Mouse (Mus musculus) heart, postnatal 14 days (tissue): Measurements from ENCODE around the gene Rpgr. TPM values are rescaled to one million over a fixed set of nuclear protein-coding genes. Genes with fewer than 3 reads are reported as not detected.

Experiments
- DNase-seq, 2 experiments: peaks; one replicate each; pipeline ENCODE4 v3.0.0; 2021 to 2022
- intact Hi-C: fragments of 180-260 bp; cut with DNase I; formaldehyde crosslinking; loops from one replicate; pipeline ENCODE4 v1.15.1; 2025
- long read RNA-seq, 2 experiments: library from polyadenylated mRNA; stranded (forward); transcript quantifications; one replicate each; pipeline ENCODE4 v2.0.0; 2021
- total RNA-seq, 2 experiments: library from RNA; stranded (reverse); gene quantifications; 2 replicates each; pipeline ENCODE4 v1.2.3; 2021

The Rpgr gene
- 1 to 10 TPM; 3.5 to 4.3 TPM for total RNA-seq
- long read RNA-seq, experiment 1, partial matches to known transcripts, result 0 of 2 reads
- long read RNA-seq, experiment 1, other reads (novel, unspliced or antisense), result 2 of 2 reads
- long read RNA-seq, experiment 2, partial matches to known transcripts, result 0 of 4 reads
- long read RNA-seq, experiment 2, other reads (novel, unspliced or antisense), result 1 of 4 reads

GRCm38 (mm10) chrX:10216410-10216949, at the start of gene Rpgr:
Rpgr (minus strand) TSS chrX:10216920.
- intact Hi-C loops, result no loop called here
- DNase-seq, result peak; percentile 89 to 90

GRCm38 (mm10) chrX:10258260-10258659, 41.5 kb upstream of the Rpgr start:
- DNase-seq, result no peak
- intact Hi-C loops, result loop anchor here (5.0 kb wide), 1 partner anchor 229 kb away; the partner anchor contains the start of gene Tspan7

GRCm38 (mm10) chrX:10257774-10258173, 41.1 kb upstream of the Rpgr start:
- intact Hi-C loops, result loop anchor here (5.0 kb wide), 1 partner anchor 230 kb away; the partner anchor contains the start of gene Tspan7
- no peak for DNase-seq

- intact Hi-C loops, result no loop called here
- no peak for DNase-seq
These were observed 35.3 kb upstream of the Rpgr start, which contains the start of gene Otc for GRCm38 (mm10) chrX:10251852-10252504. Otc (plus strand) TSS chrX:10252305.

GRCm38 (mm10) chrX:10251357-10251756, 34.6 kb upstream of the Rpgr start:
- DNase-seq, result no peak

DNA sequence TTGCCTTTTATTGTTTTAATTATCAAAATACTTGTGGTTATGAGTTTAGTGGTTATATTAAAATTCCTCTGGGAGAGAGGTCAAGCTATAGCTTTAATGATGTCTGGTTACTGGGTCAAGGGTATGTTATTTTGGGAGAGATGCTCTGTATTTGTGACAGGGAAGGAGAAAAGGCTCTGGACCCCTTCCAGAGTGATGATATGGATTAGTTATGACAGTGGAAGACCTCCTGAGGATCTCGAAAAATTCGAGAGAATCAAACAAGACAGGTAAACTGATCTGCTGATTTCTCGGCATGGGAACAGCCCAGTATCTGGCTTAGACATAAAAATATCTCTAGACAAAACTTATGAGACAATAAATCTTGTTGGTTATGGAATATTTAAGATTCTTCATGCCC, 27.2 kb upstream of the Rpgr start:
- DNase-seq, result no peak
- intact Hi-C loops, result no loop called here

More at GRCm38 (mm10) chrX:10251357-10251756, 34.6 kb upstream of the Rpgr start:
- intact Hi-C loops, result no loop called here

DNA sequence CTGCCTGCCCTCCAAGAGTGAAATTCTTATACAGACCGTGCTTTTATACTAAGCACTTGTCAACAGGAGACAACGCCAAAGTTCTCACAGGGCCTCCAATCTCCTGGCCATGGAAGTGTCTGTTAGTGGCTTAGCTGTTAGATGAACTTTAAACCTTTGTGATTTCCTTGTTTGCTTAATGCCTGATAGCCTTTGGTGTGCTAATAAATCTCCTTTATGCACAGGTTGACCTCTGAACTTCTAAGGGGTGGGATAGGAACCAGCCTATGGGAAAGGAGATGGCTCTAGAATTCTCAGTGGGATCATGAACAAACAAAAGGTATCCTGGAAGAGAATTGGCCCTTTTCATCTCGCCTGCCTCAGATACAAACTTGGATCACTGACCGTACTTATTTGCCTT, 22.8 kb upstream of the Rpgr start:
- intact Hi-C loops, result loop anchor here (5.0 kb wide), 1 partner anchor 338 kb away; no protein-coding TSS in a partner anchor

GRCm38 (mm10) chrX:10234617-10235016, 17.9 kb upstream of the Rpgr start:
- no peak for DNase-seq
- intact Hi-C loops, result loop anchor here (5.0 kb wide), 1 partner anchor 343 kb away; no protein-coding TSS in a partner anchor

More for the DNA sequence above, 22.8 kb upstream of the Rpgr start:
- DNase-seq, result no peak

DNA sequence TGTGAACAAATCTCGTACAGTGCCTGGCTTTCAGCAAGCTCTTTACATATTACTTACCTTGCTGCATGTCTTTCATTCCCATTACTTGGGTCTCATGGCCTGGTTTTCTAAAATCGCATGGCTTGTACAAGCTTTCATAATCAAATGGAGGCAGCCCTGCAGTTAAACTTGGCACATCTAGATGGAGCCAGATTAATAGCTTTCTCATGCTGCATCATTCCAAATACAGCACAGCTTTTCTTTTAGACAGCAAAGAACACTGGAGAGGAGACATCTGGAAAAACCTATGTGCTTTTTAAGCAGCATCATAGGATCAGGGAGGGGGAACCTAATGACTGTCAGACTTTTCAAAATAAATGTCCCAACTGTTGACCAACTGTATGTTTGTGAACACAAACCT, 16.3 kb upstream of the Rpgr start:
- intact Hi-C loops, result no loop called here
- DNase-seq, result no peak

DNA sequence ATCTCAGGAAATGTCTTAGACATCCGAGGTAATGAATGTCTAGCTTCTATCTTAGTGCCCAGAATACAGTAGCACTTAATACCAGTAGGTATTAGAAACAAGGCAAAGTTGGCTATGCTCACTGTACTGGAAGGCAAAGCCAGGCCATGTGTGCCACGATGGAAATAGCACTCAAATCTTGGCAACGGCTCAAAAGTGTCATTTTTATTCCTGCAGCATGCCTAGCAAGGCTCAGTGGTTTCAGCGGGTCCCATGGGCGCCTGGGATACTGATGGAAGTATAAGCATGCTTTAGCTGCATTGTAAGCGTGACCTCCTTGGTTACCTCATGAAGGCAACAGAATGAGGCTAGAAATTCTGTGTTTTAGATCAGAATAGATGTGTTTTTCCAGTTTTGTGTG, 2.6 kb upstream of the Rpgr start:
- intact Hi-C loops, result no loop called here
- peak; percentile 1 to 12 for DNase-seq

DNA sequence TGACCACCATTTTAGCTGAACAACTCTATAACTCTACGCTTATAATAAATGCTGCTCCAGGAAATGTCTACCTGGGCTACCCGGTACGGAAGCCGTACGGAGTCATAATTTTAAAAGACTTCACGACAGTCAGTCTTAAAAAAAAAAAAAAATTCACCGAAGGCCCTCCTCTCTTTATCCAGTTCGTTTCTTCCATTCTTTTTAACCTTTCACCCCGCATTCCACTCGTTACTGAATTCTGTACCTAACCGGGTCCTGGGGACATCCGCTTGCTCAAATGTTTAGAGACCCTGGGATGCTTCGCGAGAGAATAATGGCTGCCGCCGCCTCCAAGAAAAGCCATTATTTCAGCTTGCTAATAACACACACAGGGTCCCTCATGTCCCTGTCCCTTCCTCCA, 748 bp downstream of the Rpgr start:
- intact Hi-C loops, result no loop called here
- no peak for DNase-seq

- no peak for DNase-seq
- intact Hi-C loops, result loop anchor here (10.0 kb wide), 1 partner anchor 131 kb away; no protein-coding TSS in a partner anchor
These were observed 10.8 kb downstream of the Rpgr start for GRCm38 (mm10) chrX:10205937-10206336.

- peak; percentile 11 to 53 for DNase-seq
These were observed 15.4 kb downstream of the Rpgr start for GRCm38 (mm10) chrX:10201289-10201688.

GRCm38 (mm10) chrX:10152390-10152789, 64.3 kb downstream of the Rpgr start:
- intact Hi-C loops, result no loop called here
- no peak for DNase-seq

More at GRCm38 (mm10) chrX:10201289-10201688, 15.4 kb downstream of the Rpgr start:
- intact Hi-C loops, result loop anchor here (10.0 kb wide), 1 partner anchor 126 kb away; no protein-coding TSS in a partner anchor

GRCm38 (mm10) chrX:10117065-10117719, 99.5 kb downstream of the Rpgr start, which contains the start of gene Srpx:
Srpx (minus strand) TSS chrX:10117709.
- DNase-seq, result peak in 1 of 2 experiments; percentile 6
- intact Hi-C loops, result no loop called here

DNA sequence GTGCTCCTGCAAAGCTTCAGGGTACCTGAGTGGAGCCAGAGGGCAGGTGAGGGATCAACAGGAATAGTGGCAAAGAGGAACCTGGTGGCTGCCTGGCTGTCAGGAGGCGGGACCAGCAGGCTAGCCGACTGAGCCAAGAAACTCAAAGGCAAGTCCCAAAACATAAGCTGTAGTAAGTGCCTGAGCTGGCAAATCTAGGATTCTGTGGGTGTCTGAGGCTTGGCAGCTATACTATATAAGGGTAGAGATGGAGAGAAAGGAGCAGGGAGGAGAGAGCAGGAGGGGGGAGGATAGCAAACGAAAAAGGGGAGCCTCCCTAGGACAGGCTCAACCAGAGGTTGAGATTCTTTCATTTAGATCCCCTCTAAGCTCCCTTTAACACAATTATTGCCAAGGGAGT, 100.9 kb downstream of the Rpgr start:
- DNase-seq, result no peak
- intact Hi-C loops, result no loop called here

DNA sequence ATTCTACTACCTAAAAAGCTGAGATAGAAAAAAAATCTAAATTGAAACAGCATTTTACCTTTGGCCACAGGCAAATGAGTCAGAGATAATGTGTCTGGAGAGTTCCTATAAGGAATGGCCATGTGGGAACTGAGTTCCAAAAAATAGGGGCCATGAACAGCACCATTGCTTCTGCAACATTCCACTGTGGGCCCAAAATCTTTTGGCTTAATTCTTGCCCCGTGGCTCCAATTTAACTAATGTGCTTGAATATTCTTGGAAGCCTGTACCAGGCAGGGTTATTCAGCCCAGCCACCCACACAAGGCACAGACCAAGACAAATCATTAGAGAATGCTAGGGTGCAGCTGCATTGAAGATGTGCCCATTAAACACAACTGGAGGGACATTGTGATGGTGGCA, 106.0 kb downstream of the Rpgr start:
- DNase-seq, result no peak
- intact Hi-C loops, result no loop called here

GRCm38 (mm10) chrX:10108558-10108957, 108.2 kb downstream of the Rpgr start:
- intact Hi-C loops, result no loop called here

DNA sequence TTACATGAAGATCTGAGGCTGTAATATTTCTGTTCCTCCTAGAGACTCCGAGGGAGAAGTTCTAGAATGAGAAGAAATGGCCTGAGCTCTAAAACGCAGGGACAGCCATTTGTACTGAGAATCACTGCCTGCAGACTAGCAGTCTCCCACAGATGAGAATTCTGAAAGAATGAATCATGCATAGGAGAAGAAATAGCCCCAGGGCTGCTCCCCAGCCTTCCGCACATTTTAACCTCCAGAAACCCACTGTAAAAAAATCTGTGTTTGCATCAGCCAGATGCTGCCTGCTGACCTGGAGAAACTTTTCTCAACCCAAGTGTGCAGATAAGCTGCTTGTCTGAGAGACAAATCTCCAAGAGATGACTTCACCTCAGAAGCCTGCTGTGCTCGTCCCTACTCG, 111.2 kb downstream of the Rpgr start:
- intact Hi-C loops, result no loop called here
- DNase-seq, result no peak

More at GRCm38 (mm10) chrX:10108558-10108957, 108.2 kb downstream of the Rpgr start:
- no peak for DNase-seq

DNA sequence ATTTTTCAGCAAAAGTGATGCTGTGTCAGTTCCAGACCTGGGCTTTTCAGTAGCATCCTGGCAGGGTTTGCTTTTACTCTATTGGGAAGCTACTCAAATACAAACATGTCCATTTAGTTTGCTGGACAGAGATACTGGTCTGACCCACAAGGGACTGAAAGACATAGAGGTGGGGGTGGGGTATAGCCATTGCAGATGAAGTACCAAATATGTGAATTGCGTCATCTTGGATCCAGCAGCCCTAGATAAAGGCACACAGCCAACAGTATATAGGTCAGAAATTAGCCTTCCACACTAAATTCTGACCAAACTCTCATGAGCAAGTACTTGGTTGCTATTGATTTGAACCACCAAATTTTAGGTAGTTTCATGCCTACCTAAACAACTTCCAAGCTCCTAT, 114.0 kb downstream of the Rpgr start:
- DNase-seq, result no peak
- intact Hi-C loops, result no loop called here

GRCm38 (mm10) chrX:10095797-10096196, 120.9 kb downstream of the Rpgr start:
- intact Hi-C loops, result no loop called here

More at GRCm38 (mm10) chrX:10095797-10096196, 120.9 kb downstream of the Rpgr start:
- DNase-seq, result no peak
